Mouse (Mus musculus) cerebellum, postnatal 14 days (tissue): ENCODE data around the gene Myo18b.
A peak's percentile ranks its signal among the peaks of the same experiment; 100 is the strongest.

Experiments
- DNase-seq, 2 experiments: peaks; one replicate each; pipeline ENCODE4 v3.0.0; 2021; ENCODE audit warnings: mixed read lengths in 2 of 2

Myo18b gene

GRCm38 (mm10) chr5:112796086-112796485 is 100.1 kb downstream of the Myo18b start:
- no peak for DNase-seq

GRCm38 (mm10) chr5:112791792-112792780 is 104.1 kb downstream of the Myo18b start:
- peak in 1 of 2 experiments; percentile 37 for DNase-seq

GRCm38 (mm10) chr5:112790376-112791111 is 105.6 kb downstream of the Myo18b start:
- peak; percentile 40 to 51 for DNase-seq

- DNase-seq, result no peak
Observed at GRCm38 (mm10) chr5:112788441-112788840, 107.7 kb downstream of the Myo18b start.

- peak; percentile 32 to 33 for DNase-seq
Observed at GRCm38 (mm10) chr5:112786788-112787187, 109.4 kb downstream of the Myo18b start.

GRCm38 (mm10) chr5:112786031-112786430 is 110.1 kb downstream of the Myo18b start:
- DNase-seq, result no peak

- DNase-seq, result no peak
Observed at GRCm38 (mm10) chr5:112781719-112782118, 114.4 kb downstream of the Myo18b start.

- DNase-seq, result peak in 1 of 2 experiments; percentile 43
Observed at GRCm38 (mm10) chr5:112781231-112781630, 114.9 kb downstream of the Myo18b start.

GRCm38 (mm10) chr5:112780383-112780782 is 115.8 kb downstream of the Myo18b start:
- peak; percentile 72 to 83 for DNase-seq

- DNase-seq, result no peak
Observed at GRCm38 (mm10) chr5:112776781-112777405, 119.3 kb downstream of the Myo18b start.

GRCm38 (mm10) chr5:112773429-112773828 is 122.7 kb downstream of the Myo18b start:
- DNase-seq, result no peak

- no peak for DNase-seq
Observed at GRCm38 (mm10) chr5:112771376-112771901, 124.7 kb downstream of the Myo18b start.

GRCm38 (mm10) chr5:112769721-112770119 is 126.4 kb downstream of the Myo18b start:
- DNase-seq, result no peak

GRCm38 (mm10) chr5:112769020-112769720 is 127.0 kb downstream of the Myo18b start:
- DNase-seq, result no peak

- no peak for DNase-seq
Observed at GRCm38 (mm10) chr5:112768556-112768955, 127.6 kb downstream of the Myo18b start.

GRCm38 (mm10) chr5:112761415-112762075 is 134.6 kb downstream of the Myo18b start:
- DNase-seq, result no peak

GRCm38 (mm10) chr5:112755581-112755980 is 140.6 kb downstream of the Myo18b start:
- DNase-seq, result no peak

GRCm38 (mm10) chr5:112749634-112750033 is 146.5 kb downstream of the Myo18b start:
- DNase-seq, result no peak

- DNase-seq, result peak; percentile 41 to 49
Observed at GRCm38 (mm10) chr5:112748001-112748719, 148.0 kb downstream of the Myo18b start.

- DNase-seq, result no peak
Observed at GRCm38 (mm10) chr5:112747306-112747930, 148.7 kb downstream of the Myo18b start.
